Mouse (Mus musculus) erythroblast, embryonic 14.5 days (primary cell): ENCODE results near the gene Irf7.

ENCODE experiments used
- GATA1 ChIP-seq: IDR thresholded peaks from 2 replicates; pipeline ENCODE4 v1.6.1; 2012; ENCODE audit warnings: low read length, inconsistent platforms, mixed read lengths
- TAL1 ChIP-seq: IDR thresholded peaks from 3 replicates; pipeline ENCODE4 v1.6.1; 2012; ENCODE audit warnings: low read length, inconsistent platforms, mixed read lengths

GRCm38 (mm10) chr7:141315076-141315475 lies 48.8 kb upstream of the Irf7 start:
- no peak for TF ChIP-seq GATA1
- TF ChIP-seq TAL1: no peak
